Mouse (Mus musculus) brain, embryonic 14.5 days (tissue): ENCODE measurements at regions not wholly inside any gene's neighbourhood (a gene's known extent, or its start where the extent isn't known, plus 50 kb on each side); places are given as distances from the start of the nearest gene placed in this dataset.

Experiments used
- CTCF ChIP-seq: fragments of 200-500 bp; IDR thresholded peaks from 2 replicates; pipeline ENCODE4 v1.5.1; 2012; ENCODE audit warnings: inconsistent platforms, mild to moderate bottlenecking, moderate library complexity, borderline replicate concordance; ENCODE audit not compliant: insufficient read depth, insufficient read length; ENCODE audit errors: extremely low read depth
- POLR2A ChIP-seq: fragments of 200-500 bp; IDR thresholded peaks from 2 replicates; pipeline ENCODE4 v1.6.1; 2012; ENCODE audit warnings: mild to moderate bottlenecking, inconsistent platforms, borderline replicate concordance; ENCODE audit not compliant: poor library complexity, insufficient read depth, insufficient read length, severe bottlenecking; ENCODE audit errors: extremely low read depth

DNA sequence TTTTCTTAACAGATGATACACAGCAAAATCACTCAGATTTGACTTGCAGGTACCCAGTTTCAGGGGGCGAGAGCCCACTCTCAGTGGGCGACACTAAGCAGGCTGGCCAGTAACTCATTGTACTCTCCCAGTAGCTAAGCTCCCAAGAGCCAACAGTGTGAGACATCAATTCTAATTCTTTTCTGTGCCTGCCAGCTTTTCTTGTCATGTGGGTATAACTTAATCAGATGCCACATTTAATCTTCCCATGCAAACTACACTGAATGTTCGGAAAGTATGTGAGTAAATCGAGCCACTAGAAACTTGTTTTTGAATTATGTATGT, 124.6 kb upstream of the Ubash3b start:
- TF ChIP-seq CTCF: no peak
- TF ChIP-seq POLR2A: no peak
